Mouse (Mus musculus) layer of hippocampus, adult 8-10 months (tissue): ENCODE measurements around the gene Gm30737. TPM values are rescaled to one million over a fixed set of nuclear protein-coding genes. Genes with fewer than 3 reads are reported as not detected.
"Not testable (repeated sequence)": the region's sequence is repeated elsewhere in the genome, so short reads cannot be mapped to it uniquely, and the experiment has no call there.

Experiments
- DNase-seq, 2 experiments: peaks; one replicate each; pipeline ENCODE4 v3.0.0; 2022; ENCODE audit warnings: low spot score in 2 of 2
- total RNA-seq, 4 experiments: library from RNA; stranded (reverse); gene quantifications; 2 replicates each; pipeline ENCODE4 v1.2.4; 2022

The Gm30737 gene
- total RNA-seq = not detected

DNA sequence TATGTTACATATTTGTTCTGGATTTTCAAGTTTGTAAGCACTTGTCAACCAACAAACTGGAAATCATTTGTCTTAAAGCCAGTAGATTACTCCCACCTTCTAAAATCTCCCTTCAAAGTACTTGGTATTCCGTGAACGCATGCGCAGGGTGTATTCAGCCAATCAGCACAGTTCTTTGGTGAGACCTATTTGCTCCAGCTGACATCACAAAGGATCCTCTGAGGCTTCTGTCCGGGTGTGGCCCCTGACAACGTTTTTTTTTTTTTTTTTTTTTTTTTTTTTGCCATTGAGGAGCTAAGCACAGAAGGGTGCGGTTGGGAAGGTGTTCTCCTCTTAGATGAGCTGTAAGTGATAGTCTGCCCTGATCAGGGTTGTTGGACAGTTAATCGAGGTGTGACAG, at the start of gene Gm30737:
Gene Gm30737 (plus strand): TSS at position 301 of the 400 bp plus-strand sequence.
- DNase-seq = not testable (repeated sequence)
